Mouse (Mus musculus) hindbrain, postnatal 0 days (tissue): ENCODE results near the gene Cbr2. TPM values are rescaled to one million over a fixed set of nuclear protein-coding genes. Genes with fewer than 3 reads are reported as not detected.
"Not testable (repeated sequence)": the region's sequence is repeated elsewhere in the genome, so short reads cannot be mapped to it uniquely, and the experiment has no call there.

Experiments used
- ATAC-seq: fragments of 200-750 bp; cut with Nextera tagmentation; 2 replicates; pipeline ENCODE4 v1.8.0; 2017; ENCODE audit warnings: mild to moderate bottlenecking, moderate TSS enrichment, moderate library complexity
- DNase-seq: peaks from one replicate; pipeline ENCODE4 v3.0.0-alpha.2; 2015; ENCODE audit warnings: low spot score
- H3K27ac ChIP-seq: fragments of 300-500 bp; sonication (generic); 2 replicates; pipeline ENCODE4 v1.5.1; 2014; ENCODE audit warnings: mild to moderate bottlenecking
- H3K27me3 ChIP-seq: fragments of 300-500 bp; sonication (generic); 2 replicates; pipeline ENCODE4 v1.6.1; 2014; ENCODE audit warnings: low read length, mixed read lengths; ENCODE audit not compliant: insufficient read depth
- H3K36me3 ChIP-seq: fragments of 300-500 bp; sonication (generic); 2 replicates; pipeline ENCODE4 v1.6.1; 2014; ENCODE audit warnings: low read length, mixed read lengths; ENCODE audit not compliant: insufficient read depth
- H3K4me1 ChIP-seq: fragments of 300-500 bp; sonication (generic); 2 replicates; pipeline ENCODE4 v1.6.1; 2014; ENCODE audit warnings: antibody characterized with exemption, low read length, mixed read lengths; ENCODE audit not compliant: insufficient read depth
- H3K4me2 ChIP-seq: fragments of 300-500 bp; sonication (generic); 2 replicates; pipeline ENCODE4 v1.6.1; 2014; ENCODE audit warnings: low read depth, mild to moderate bottlenecking, low read length, moderate library complexity, mixed read lengths
- H3K4me3 ChIP-seq: fragments of 300-500 bp; sonication (generic); 2 replicates; pipeline ENCODE4 v1.5.1; 2014; ENCODE audit warnings: low read length
- H3K9ac ChIP-seq: fragments of 300-500 bp; sonication (generic); replicated peaks from 2 replicates; pipeline ENCODE4 v1.6.1; 2014; ENCODE audit warnings: mild to moderate bottlenecking, low read length, moderate library complexity, mixed read lengths
- H3K9me3 ChIP-seq: fragments of 300-500 bp; sonication (generic); 2 replicates; pipeline ENCODE4 v1.6.1; 2016; ENCODE audit warnings: low read length, mixed read lengths
- CTCF ChIP-seq: IDR thresholded peaks from 2 replicates; pipeline ENCODE4 v1.5.1; 2016; ENCODE audit warnings: antibody characterized with exemption, control low read depth, low read depth
- WGBS: fragments of 180-500 bp; shearing (Covaris S2); extraction: QIAGEN DNeasy Blood & Tissue Kit; methylation state at CpG from one replicate; pipeline ENCODE4 v1.1.7; 2014; 5-methylcytosine and 5-hydroxymethylcytosine counted together
- polyA plus RNA-seq: library from polyadenylated mRNA; unstranded; fragments of >200 nt; fragmentation: Nextera tagmentation; extraction: Ambion mirVana; gene quantifications from 2 replicates; pipeline ENCODE4 v1.2.1, GENCODE M21; 2015
- total RNA-seq: library from RNA; depleted of rRNA; stranded (reverse); fragments of >200 nt; gene quantifications from 2 replicates; pipeline ENCODE4 v1.2.3, GENCODE M21; 2014; rRNA removed

Cbr2 gene
- total RNA-seq, result 4.7 and 6.1 TPM in 2 replicates
- 3.5 and 4.0 TPM in 2 replicates for polyA plus RNA-seq

DNA sequence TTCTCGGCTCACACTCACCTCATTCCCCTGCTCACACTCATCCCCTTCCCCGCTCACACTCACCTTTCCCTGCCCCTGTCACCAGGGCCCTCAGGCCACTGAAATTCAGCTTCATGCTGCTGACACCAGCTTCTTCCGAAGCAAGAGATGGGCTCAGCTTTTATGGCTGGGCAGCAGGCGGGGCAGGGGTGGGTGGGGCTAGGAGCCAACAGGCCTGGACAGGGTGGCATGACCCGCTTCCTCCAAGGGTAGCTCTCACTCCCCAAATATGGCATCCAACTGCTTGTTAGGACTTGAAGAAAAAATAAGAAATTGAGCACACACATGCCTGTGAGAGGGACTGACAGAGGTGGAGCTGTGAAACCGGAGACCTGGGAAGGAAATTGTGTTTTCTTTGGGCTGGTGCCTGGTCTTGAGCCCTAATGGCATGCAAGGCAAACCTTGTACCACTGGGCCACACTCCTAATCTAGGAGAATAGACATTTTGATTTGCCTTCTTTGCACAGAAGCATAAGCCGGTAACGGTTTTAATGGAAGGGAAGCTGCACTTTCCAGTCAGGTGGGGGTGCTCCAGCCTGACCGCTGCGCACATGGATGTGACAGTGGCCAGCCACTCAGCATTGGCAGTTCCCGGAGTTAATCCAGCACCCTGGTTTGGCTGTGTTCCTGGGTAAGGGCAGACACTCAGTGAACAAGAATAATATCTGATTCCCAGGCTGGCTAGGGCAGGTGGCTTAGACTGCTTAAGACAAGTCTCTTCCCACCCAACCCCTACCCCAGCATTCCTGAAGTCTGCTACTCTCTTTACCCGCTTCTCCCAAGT is at the start of gene Cbr2:
Gene Cbr2 (minus strand): TSS at position 257 of the 823 bp plus-strand sequence.
- H3K27ac ChIP-seq, result no peak within 1 kb of the TSS
- ATAC-seq (no peak), DNase-seq (no peak)
- no peaks in the 10 kb centered on the region for H3K9me3 ChIP-seq
- no peaks in the 10 kb centered on the region for H3K27me3 ChIP-seq
- no peak for TF ChIP-seq CTCF
- no peaks in the 10 kb centered on the region for H3K4me1 ChIP-seq
- H3K4me2 ChIP-seq, result no peak within 1 kb of the TSS
- no peak within 1 kb of the TSS for H3K9ac ChIP-seq
- WGBS, result 74% methylated on average over 12 of the region's 12 CpGs
- H3K36me3 ChIP-seq, result no peaks in the 10 kb centered on the region
- no peak within 1 kb of the TSS for H3K4me3 ChIP-seq

DNA sequence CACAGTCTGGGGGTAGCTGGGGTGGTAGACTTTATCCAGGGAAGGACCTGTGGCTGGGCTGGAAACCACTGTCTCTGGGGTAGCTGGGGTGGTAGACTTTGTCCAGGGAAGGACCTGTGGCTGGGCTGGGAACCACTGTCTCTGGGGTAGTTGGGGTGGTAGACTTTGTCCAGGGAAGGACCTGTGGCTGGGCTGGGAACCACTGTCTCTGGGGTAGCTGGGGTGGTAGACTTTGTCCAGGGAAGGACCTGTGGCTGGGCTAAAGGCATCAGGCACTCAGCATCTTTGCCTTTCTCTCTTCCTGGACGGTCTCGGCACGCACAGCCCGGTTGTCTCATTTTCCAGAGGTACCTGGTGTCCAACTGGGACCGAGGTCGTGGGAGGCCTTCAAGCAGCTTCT is 49.4 kb upstream of the Cbr2 start:
- 96% methylated on average over 6 of the region's 6 CpGs for WGBS
- not testable (repeated sequence) for DNase-seq, H3K27me3 ChIP-seq, H3K9ac ChIP-seq, H3K4me2 ChIP-seq, ATAC-seq, H3K9me3 ChIP-seq, H3K27ac ChIP-seq, H3K4me3 ChIP-seq
- H3K36me3 ChIP-seq, result peaks cover 24% of the 10 kb centered on the region
- peaks cover 13% of the 10 kb centered on the region; the same call in 1 of the 2 replicates for H3K4me1 ChIP-seq

GRCm38 (mm10) chr11:120779876-120780275 is 48.0 kb upstream of the Cbr2 start:
- H3K4me1 ChIP-seq, result peaks cover 7% of the 10 kb centered on the region; the same call in 1 of the 2 replicates
- H3K4me2 ChIP-seq, result no peak overlapping the region
- TF ChIP-seq CTCF, result no peak
- no peaks in the 10 kb centered on the region for H3K27me3 ChIP-seq
- H3K4me3 ChIP-seq, result no peak overlapping the region
- no peak overlapping the region for H3K27ac ChIP-seq
- no peak for DNase-seq
- no peak overlapping the region for H3K9ac ChIP-seq
- peaks cover 24% of the 10 kb centered on the region for H3K36me3 ChIP-seq
- ATAC-seq, result no peak
- 83% methylated on average over 1 of the region's 1 CpGs for WGBS
- H3K9me3 ChIP-seq, result no peaks in the 10 kb centered on the region

DNA sequence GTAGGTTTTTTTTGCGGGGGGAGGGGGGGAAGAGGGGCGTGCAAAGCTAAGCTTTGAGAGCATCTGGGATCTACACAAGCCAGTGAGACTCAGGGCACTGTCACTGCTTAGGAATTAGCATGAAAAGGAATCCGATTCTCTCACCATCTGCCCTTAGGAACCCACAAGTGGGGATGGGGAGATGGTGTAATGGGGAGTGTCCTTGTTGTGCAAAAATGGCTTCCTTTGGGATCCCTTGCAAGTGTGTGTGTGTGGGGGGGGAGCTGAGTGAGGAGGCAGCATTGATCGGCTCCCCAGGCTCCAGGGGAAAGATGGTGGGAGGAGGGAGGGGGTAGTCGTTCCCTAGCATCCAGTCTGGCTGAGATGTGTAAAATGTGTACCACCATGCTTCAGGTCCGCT is 45.2 kb upstream of the Cbr2 start:
- peaks cover 16% of the 10 kb centered on the region for H3K36me3 ChIP-seq
- DNase-seq, result no peak
- no peak overlapping the region for H3K4me2 ChIP-seq
- 24% methylated on average over 6 of the region's 6 CpGs for WGBS
- ATAC-seq, result no peak
- TF ChIP-seq CTCF, result no peak
- no peak overlapping the region for H3K4me3 ChIP-seq
- no peaks in the 10 kb centered on the region for H3K27me3 ChIP-seq
- no peaks in the 10 kb centered on the region for H3K9me3 ChIP-seq
- no peak overlapping the region for H3K9ac ChIP-seq
- no peaks in the 10 kb centered on the region for H3K4me1 ChIP-seq
- H3K27ac ChIP-seq, result no peak overlapping the region

DNA sequence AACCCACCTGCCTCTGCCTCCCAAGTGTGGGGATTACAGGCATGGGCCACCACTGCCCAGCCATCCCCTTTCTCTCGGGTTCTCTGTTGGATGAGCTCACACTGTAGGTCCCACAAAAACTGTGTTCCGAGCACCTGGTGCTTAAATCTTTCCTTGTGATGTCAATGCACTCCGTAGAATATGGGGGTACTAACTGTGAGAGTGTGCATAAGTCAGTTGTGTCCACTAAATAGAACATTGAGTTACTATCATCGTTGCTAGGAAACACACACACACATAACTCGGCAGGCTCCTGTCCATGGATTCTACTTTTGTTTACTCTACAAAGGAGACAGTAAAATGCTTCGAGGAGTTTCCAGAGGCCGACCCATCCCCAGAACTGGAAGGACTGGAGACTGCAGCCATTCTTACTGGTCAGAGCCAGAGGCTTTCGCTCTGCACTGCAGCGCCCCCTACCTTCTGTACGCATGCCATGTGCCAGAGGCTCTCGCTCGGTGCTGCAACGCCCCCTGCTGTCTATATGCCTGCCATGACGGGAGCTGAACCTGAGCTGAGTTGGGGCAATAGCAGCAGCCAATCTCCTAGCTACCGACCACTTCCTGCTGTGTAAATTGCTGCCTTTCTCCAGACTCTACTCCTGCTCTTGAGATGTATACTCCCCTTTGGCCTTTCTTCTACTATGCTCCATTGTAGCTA is 44.0 kb upstream of the Cbr2 start:
- peak; percentile 93 for ATAC-seq
- peak; percentile 96 for DNase-seq
- no peaks in the 10 kb centered on the region for H3K27me3 ChIP-seq
- no peak overlapping the region for H3K9ac ChIP-seq
- TF ChIP-seq CTCF, result peak; percentile 100
- 23% methylated on average over 15 of the region's 15 CpGs for WGBS
- no peak overlapping the region for H3K4me3 ChIP-seq
- no peaks in the 10 kb centered on the region for H3K9me3 ChIP-seq
- H3K4me1 ChIP-seq, result no peaks in the 10 kb centered on the region
- no peak overlapping the region for H3K27ac ChIP-seq
- peaks cover 11% of the 10 kb centered on the region for H3K36me3 ChIP-seq
- no peak overlapping the region for H3K4me2 ChIP-seq

DNA sequence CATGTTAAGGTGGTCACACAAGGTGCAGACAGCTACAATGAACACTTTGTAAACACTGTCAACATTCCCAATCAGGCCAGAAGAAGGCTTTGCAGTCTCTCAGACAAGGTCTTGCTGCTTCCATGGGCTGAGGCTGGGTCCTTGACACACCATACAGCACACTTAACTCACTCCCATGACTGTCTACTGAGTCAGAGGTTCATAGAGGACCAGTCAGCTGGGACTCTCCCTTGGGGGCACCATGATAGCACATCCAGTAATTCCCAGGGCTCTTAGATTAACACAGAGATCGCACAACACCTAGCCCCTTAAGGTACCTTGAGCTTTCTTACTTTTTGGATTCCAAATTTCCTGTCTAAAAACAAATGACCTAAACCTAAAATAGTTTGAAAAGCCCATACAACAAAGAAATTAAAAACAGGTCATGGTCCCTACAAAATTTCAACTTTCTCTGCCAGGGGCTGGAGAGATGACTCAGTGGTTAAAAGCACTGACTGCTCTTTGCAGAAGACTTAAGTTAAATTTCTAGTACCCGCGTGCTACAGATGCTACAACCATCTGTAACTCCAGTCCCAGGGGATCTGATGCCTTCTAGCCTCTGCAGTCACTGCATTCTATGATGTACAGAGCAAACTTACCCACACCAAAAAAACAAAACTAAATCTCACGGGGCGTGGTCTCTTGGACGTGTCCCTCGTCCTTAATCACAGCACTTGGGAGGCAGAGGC is 41.7 kb upstream of the Cbr2 start:
- no peak for TF ChIP-seq CTCF
- ATAC-seq, result no peak
- DNase-seq, result no peak
- no peaks in the 10 kb centered on the region for H3K9me3 ChIP-seq
- H3K4me2 ChIP-seq, result no peak overlapping the region
- no peaks in the 10 kb centered on the region for H3K36me3 ChIP-seq
- no peak overlapping the region for H3K27ac ChIP-seq
- no peaks in the 10 kb centered on the region for H3K27me3 ChIP-seq
- no peak overlapping the region for H3K4me3 ChIP-seq
- 78% methylated on average over 7 of the region's 7 CpGs for WGBS
- no peaks in the 10 kb centered on the region for H3K4me1 ChIP-seq
- H3K9ac ChIP-seq, result no peak overlapping the region
